Mouse (Mus musculus) kidney, adult 2 months (tissue): ENCODE results near the gene Pop5. TPM values are rescaled to one million over a fixed set of nuclear protein-coding genes. Genes with fewer than 3 reads are reported as not detected.

ENCODE experiments used
- DNase-seq: peaks from one replicate; pipeline ENCODE4 v3.0.0; 2021
- H3K27ac ChIP-seq: fragments of 200-500 bp; 2 replicates; pipeline ENCODE4 v1.5.1; 2012; ENCODE audit warnings: low read depth, low read length, control low read depth, inconsistent platforms; ENCODE audit not compliant: insufficient read depth
- H3K27me3 ChIP-seq: fragments of 200-500 bp; replicated peaks from 2 replicates; pipeline ENCODE4 v1.6.1; 2012; ENCODE audit warnings: mild to moderate bottlenecking, moderate library complexity, low read length, inconsistent platforms; ENCODE audit not compliant: control insufficient read depth, insufficient read depth
- H3K36me3 ChIP-seq: fragments of 200-500 bp; 2 replicates; pipeline ENCODE4 v1.6.1; 2012; ENCODE audit warnings: mild to moderate bottlenecking, moderate library complexity, low read length, inconsistent platforms; ENCODE audit not compliant: control insufficient read depth, insufficient read depth
- H3K4me1 ChIP-seq: fragments of 200-500 bp; 2 replicates; pipeline ENCODE4 v1.6.1; 2011; ENCODE audit warnings: low read length; ENCODE audit not compliant: control insufficient read depth, insufficient read depth
- H3K4me3 ChIP-seq: fragments of 200-500 bp; 2 replicates; pipeline ENCODE4 v1.5.1; 2011; ENCODE audit warnings: mild to moderate bottlenecking, low read depth, low read length, control low read depth; ENCODE audit not compliant: insufficient read depth
- CTCF ChIP-seq: fragments of 200-500 bp; conservative IDR thresholded peaks from 2 replicates; pipeline ENCODE4 v1.5.1; 2011; ENCODE audit warnings: low read depth, mild to moderate bottlenecking, control low read depth, low read length, moderate library complexity, mixed read lengths; ENCODE audit not compliant: insufficient read depth, insufficient read length
- POLR2A ChIP-seq: fragments of 200-500 bp; IDR thresholded peaks from one replicate; pipeline ENCODE4 v1.6.1; 2011; ENCODE audit warnings: low read depth, low read length, control low read depth
- WGBS: fragments of 180-500 bp; shearing (Covaris S2); methylation state at CpG from one replicate; pipeline ENCODE4 v1.1.7; 2018; 5-methylcytosine and 5-hydroxymethylcytosine counted together
- polyA plus RNA-seq: library from polyadenylated mRNA; depleted of rRNA; stranded (reverse); fragments of >200 nt; gene quantifications from 2 replicates; pipeline ENCODE4 v1.2.3, GENCODE M21; 2012; rRNA removed

Gene Pop5
- 132 and 160 TPM in 2 replicates for polyA plus RNA-seq

DNA sequence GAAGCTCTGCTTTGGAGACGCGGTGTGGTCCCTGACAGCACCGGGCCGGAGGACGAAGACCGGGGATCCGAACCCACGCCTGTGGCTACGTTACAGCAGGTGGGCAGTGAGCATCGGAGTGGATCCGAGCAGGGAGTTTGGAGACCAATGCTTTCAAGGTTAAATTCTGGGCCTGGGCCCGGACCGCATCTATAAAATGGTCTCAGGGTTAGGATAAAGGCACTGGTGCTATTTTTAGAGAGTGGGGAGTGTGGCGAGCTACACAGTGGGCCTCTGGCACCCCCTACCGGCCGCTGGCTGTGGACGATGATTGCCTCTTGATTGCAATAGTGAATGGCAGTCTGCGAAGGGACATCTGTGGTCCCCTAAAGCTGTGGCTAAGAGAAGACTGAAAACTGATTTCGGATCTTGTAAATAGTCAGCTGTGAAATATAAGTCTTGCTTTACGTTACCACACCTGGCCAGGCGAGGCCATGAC lies at the start of gene Pop5:
Gene Pop5, plus strand, starts transcription at position 51 of the 478 bp plus-strand sequence.
- Histone ChIP-seq H3K27ac (peak within 1 kb of the TSS; percentile 9; the same call in 1 of the 2 replicates), H3K4me3 (peak within 1 kb of the TSS; percentile 26)

DNA sequence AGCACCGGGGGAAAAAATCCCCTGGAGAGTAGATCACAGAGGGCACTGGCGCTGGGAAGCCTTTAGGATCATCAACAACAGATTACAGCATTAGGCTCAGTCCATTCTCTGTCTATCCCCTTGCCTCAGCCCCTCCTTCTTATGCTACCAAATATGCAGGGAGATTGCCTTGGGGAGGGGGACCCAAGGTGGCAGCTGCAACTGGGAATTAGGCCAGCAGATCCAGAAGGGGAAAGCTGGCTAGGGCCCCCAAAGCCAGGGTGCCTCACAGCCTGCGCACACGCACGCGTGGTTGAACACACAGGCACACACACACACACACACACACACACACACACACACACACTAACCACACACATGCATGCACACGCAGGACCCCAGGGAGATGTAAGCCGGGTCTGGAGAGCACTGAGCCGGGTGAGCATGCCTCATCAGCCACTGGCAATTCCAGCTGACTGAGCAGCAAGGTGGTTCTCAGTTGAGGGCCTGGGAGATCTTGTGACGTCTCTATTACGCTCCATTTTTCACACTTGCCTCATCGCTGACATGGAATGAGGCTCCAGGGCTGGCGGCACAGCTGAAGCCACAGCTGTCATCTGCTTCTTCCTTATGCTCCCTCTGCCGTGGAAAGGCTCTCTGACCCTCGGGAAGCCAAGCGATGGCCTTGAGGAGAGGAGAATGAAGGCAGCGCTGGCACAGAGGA lies 49.1 kb upstream of the Pop5 start:
- DNase-seq: no peak
- Histone ChIP-seq H3K4me3 (peak overlapping the region; percentile 7; the same call in 1 of the 2 replicates), H3K36me3 (no peaks in the 10 kb centered on the region), H3K27me3 (no peaks in the 10 kb centered on the region), H3K4me1 (no peaks in the 10 kb centered on the region), H3K27ac (no peak overlapping the region)
- 31% methylated on average over 17 of the region's 17 CpGs for WGBS
- TF ChIP-seq POLR2A (no peak), CTCF (no peak)

More for the DNA sequence above, at the start of gene Pop5:
- TF ChIP-seq CTCF (peak; percentile 92), POLR2A (no peak)
- H3K27me3 ChIP-seq: no peaks in the 10 kb centered on the region
- peak; percentile 91 for DNase-seq
- H3K36me3 ChIP-seq: no peaks in the 10 kb centered on the region
- H3K4me1 ChIP-seq: no peaks in the 10 kb centered on the region; the same call in 1 of the 2 replicates
- 3% methylated on average over 21 of the region's 21 CpGs for WGBS

DNA sequence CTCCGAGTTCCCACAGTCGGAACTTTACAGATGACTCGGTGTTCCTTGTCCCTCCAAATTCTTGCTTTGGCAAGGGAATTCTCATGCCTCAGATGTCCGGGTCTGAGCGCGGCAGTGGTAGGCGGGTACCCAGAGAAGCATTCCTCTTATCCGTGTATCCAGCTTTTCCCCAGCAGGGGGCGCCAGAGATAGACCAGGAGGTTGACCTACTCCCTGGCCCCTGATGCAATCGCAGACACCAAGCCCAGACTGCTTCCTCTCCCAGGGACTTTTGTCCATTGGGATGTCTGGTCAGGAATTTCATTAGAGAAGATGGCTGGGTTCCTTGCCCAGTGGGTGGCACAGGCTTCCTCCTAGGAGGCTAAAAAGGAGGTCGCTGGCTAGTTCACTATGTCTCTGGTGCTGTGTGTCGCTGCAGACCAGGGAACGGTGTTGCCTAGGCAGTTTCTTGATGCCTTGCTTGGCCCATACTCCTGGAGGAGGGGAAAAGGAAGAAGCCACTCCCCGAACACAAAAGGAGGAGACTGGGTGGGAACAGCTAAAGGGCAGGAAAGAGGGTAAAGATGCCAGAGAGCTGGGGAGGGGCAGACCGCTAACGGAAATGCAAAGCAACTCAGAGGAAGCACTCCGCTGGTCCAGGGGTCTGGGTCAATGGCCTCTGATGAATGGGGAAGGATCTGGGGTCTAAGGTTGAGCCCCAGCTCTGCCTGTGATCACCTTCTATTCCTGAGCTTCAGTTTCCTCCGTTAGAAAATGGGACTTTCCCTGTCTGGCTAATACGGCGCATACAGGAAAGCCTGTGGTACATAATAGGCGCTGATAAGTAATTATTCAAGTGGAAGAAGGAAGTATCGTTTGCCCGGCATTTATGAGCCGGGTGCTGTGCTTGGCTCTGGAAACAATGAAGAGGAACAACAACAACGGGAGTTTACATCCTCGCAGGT lies 48.2 kb upstream of the Pop5 start:
- no peaks in the 10 kb centered on the region for H3K27me3 ChIP-seq
- peak; percentile 86 for TF ChIP-seq CTCF
- no peak for TF ChIP-seq POLR2A
- H3K4me3 ChIP-seq: peak overlapping the region; percentile 30
- no peaks in the 10 kb centered on the region for H3K36me3 ChIP-seq
- 10% methylated on average over 26 of the region's 26 CpGs for WGBS
- no peaks in the 10 kb centered on the region for H3K4me1 ChIP-seq
- peak; percentile 96 for DNase-seq
- H3K27ac ChIP-seq: peak overlapping the region; percentile 67

DNA sequence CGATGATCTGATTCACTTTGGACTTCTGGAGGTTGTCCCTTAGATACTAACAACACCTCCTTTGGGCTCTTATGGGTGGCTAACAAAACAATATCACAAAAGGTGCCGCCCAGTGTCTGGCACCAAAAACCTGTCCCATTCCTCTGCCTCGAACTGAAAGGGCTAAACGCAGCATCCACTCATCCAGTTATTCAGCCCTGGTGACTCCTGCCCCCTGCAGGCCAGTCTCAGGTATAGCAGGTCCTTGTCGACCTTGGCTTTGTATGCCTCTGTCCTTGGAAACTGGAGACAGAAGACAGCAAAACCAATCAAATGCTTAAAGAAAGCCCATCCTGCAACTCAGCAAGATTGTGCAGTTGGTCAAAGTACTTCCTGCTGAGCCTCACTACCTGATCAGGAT lies 46.8 kb upstream of the Pop5 start:
- TF ChIP-seq POLR2A (no peak), CTCF (peak; percentile 82)
- Histone ChIP-seq H3K36me3 (no peaks in the 10 kb centered on the region), H3K4me1 (0 out of 2 replicates have a peak, but pooled peaks cover 3% of the 10 kb centered on the region), H3K27ac (no peak overlapping the region), H3K27me3 (no peaks in the 10 kb centered on the region; the same call in 1 of the 2 replicates), H3K4me3 (no peak overlapping the region)
- 49% methylated on average over 5 of the region's 5 CpGs for WGBS
- peak; percentile 62 for DNase-seq

DNA sequence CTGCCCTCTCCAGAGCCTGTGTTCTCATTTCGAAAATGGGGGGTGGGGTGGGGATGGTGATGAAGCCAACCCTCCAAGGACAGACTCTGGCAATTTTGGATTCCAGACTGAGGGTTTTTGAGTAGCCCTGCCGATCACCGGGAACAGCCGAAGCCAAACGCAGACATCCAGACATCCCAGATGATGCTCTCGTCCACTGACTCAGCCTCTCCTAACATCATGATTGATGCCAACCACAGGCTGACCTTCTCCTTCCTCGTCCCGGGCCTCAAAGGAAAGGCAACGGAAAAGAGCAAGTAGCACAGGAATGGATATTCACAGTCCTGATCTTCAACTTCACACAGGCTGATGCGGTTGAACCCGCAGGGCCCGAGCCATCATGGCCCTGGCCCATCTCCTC lies 45.6 kb upstream of the Pop5 start:
- H3K4me1 ChIP-seq: 0 out of 2 replicates have a peak, but pooled peaks cover 3% of the 10 kb centered on the region

DNA sequence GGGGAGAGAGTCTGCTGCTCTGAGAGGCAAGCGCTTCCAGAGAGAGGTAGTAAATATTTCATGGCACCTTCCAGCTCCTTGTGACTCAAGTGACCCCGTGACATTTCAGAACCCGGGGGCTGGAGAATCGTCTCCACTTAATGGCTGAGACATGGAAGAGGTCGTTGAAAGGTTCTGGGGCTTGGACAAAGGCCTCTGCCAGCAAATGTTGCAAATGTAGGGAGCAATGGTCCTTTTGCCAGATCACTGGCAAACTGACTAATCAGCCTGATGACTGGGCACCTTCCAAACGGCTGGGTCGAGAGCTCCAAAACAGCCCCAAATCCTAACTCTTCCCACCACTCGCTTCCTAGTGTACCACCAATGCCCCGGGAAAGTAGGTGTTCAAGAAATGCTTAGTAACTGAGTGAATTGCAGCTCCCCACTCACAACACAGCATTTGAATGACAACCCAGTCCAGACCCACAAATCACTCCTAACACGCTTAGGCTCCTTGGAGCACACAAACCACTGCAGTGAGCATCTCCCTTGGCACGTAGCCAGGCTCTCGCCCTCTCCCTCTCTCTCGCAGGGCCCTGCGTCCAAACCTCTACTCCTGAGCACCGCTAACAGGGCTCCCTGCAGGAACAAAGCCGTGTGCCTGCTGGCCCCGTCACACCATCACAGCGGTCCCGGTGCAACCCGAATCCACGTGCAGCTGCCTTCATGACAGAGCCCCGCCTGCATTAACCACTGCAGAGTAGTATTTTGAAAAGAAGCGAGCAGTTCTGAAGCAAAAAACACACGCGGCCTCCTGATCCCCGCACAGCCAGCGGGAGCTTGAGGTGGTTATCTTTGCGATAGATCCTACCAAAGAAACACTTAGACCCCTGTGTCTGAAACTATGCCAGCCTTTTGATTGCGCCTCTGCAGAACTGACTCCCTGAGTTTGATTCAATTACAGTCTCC lies 43.5 kb upstream of the Pop5 start:
- Histone ChIP-seq H3K4me1 (0 out of 2 replicates have a peak, but pooled peaks cover 3% of the 10 kb centered on the region), H3K36me3 (no peaks in the 10 kb centered on the region), H3K27ac (no peak overlapping the region), H3K27me3 (no peaks in the 10 kb centered on the region; the same call in 1 of the 2 replicates), H3K4me3 (no peak overlapping the region)
- 25% methylated on average over 29 of the region's 29 CpGs for WGBS
- DNase-seq: no peak
- TF ChIP-seq CTCF: no peak
- TF ChIP-seq POLR2A: no peak

More for the DNA sequence above, 45.6 kb upstream of the Pop5 start:
- no peak for DNase-seq
- Histone ChIP-seq H3K36me3 (no peaks in the 10 kb centered on the region), H3K27me3 (no peaks in the 10 kb centered on the region; the same call in 1 of the 2 replicates), H3K27ac (no peak overlapping the region), H3K4me3 (no peak overlapping the region)
- WGBS: 88% methylated on average over 12 of the region's 12 CpGs
- TF ChIP-seq CTCF: no peak
- TF ChIP-seq POLR2A: no peak
